Mouse (Mus musculus) liver, embryonic 13.5 days (tissue): ENCODE measurements around the gene Nckap5l. TPM values are rescaled to one million over a fixed set of nuclear protein-coding genes. Genes with fewer than 3 reads are reported as not detected.

Source experiments
- ATAC-seq: fragments of 200-750 bp; cut with Nextera tagmentation; 2 replicates; pipeline ENCODE4 v1.8.0; 2017; ENCODE audit warnings: low read depth, mild to moderate bottlenecking, moderate number of reproducible peaks, moderate library complexity
- DNase-seq: peaks from one replicate; pipeline ENCODE4 v3.0.0; 2022
- H3K27ac ChIP-seq: fragments of 300-500 bp; sonication (generic); 2 replicates; pipeline ENCODE4 v1.5.1; 2015; ENCODE audit warnings: moderate library complexity, mild to moderate bottlenecking, inconsistent platforms
- H3K27me3 ChIP-seq: fragments of 300-500 bp; sonication (generic); 2 replicates; pipeline ENCODE4 v1.6.1; 2015; ENCODE audit warnings: mild to moderate bottlenecking, inconsistent platforms
- H3K36me3 ChIP-seq: fragments of 300-500 bp; sonication (generic); 2 replicates; pipeline ENCODE4 v1.6.1; 2015; ENCODE audit warnings: mild to moderate bottlenecking, inconsistent platforms
- H3K4me1 ChIP-seq: fragments of 300-500 bp; sonication (generic); replicated peaks from 2 replicates; pipeline ENCODE4 v1.6.1; 2015; ENCODE audit warnings: inconsistent platforms
- H3K4me2 ChIP-seq: fragments of 300-500 bp; sonication (generic); 2 replicates; pipeline ENCODE4 v1.6.1; 2015; ENCODE audit warnings: inconsistent platforms, mild to moderate bottlenecking, moderate library complexity
- H3K4me3 ChIP-seq: fragments of 300-500 bp; sonication (generic); replicated peaks from 2 replicates; pipeline ENCODE4 v1.5.1; 2015; ENCODE audit warnings: mild to moderate bottlenecking, inconsistent platforms
- H3K9ac ChIP-seq: fragments of 300-500 bp; sonication (generic); 2 replicates; pipeline ENCODE4 v1.6.1; 2015; ENCODE audit warnings: mild to moderate bottlenecking, inconsistent platforms
- H3K9me3 ChIP-seq: fragments of 300-500 bp; sonication (generic); replicated peaks from 2 replicates; pipeline ENCODE4 v1.6.1; 2016; ENCODE audit warnings: inconsistent platforms
- WGBS: fragments of 180-500 bp; shearing (Covaris S2); methylation state at CpG from one replicate; pipeline ENCODE4 v1.1.7; 2015; ENCODE audit not compliant: insufficient replicate concordance; 5-methylcytosine and 5-hydroxymethylcytosine counted together
- polyA plus RNA-seq: library from polyadenylated mRNA; unstranded; fragments of >200 nt; fragmentation: Nextera tagmentation; extraction: Ambion mirVana; gene quantifications from 2 replicates; pipeline ENCODE4 v1.2.1, GENCODE M21; 2015

The Nckap5l gene
- polyA plus RNA-seq, 1 experiment from 2014 or later: 0.85 TPM

GRCm38 (mm10) chr15:99372761-99373160 lies 84.8 kb downstream of the Nckap5l start:
- peaks cover 40% of the 10 kb centered on the region for H3K27me3 ChIP-seq
- H3K9ac ChIP-seq: no peak overlapping the region
- H3K9me3 ChIP-seq: no peaks in the 10 kb centered on the region
- WGBS: 63% methylated on average over 9 of the region's 9 CpGs
- no peaks in the 10 kb centered on the region for H3K36me3 ChIP-seq
- H3K4me3 ChIP-seq: no peak overlapping the region
- no peak overlapping the region for H3K27ac ChIP-seq
- no peak overlapping the region for H3K4me2 ChIP-seq
- DNase-seq (no peak), ATAC-seq (no peak)
- peaks cover 25% of the 10 kb centered on the region for H3K4me1 ChIP-seq

Other genes starting within 250 kb of the Nckap5l start
- 0.05 and 0.06 TPM in 2 replicates for gene Kcnh3, start 232.9 kb downstream of the Nckap5l start, polyA plus RNA-seq
- gene Mcrs1, start 205.8 kb downstream of the Nckap5l start, polyA plus RNA-seq: 59.0 and 59.2 TPM in 2 replicates
- gene Prpf40b, start 162.7 kb downstream of the Nckap5l start, polyA plus RNA-seq: 8.2 and 8.9 TPM in 2 replicates
- 0.06 TPM in 1 of 2 replicates, not detected in the other for gene Fam186b, start 161.9 kb downstream of the Nckap5l start, polyA plus RNA-seq
- 3.4 and 3.7 TPM in 2 replicates for gene Fmnl3, start 87.3 kb downstream of the Nckap5l start, polyA plus RNA-seq
- 188 and 210 TPM in 2 replicates for gene Tmbim6, start 64.9 kb downstream of the Nckap5l start, polyA plus RNA-seq
- gene Bcdin3d, start 17.0 kb upstream of the Nckap5l start, polyA plus RNA-seq: 7.3 and 7.4 TPM in 2 replicates
- gene Faim2, start 70.4 kb upstream of the Nckap5l start, polyA plus RNA-seq: 0.06 and 0.16 TPM in 2 replicates
- not detected in 2 replicates for gene Aqp2, start 121.3 kb upstream of the Nckap5l start, polyA plus RNA-seq
- gene Aqp5, start 133.0 kb upstream of the Nckap5l start, polyA plus RNA-seq: 0.08 and 0.24 TPM in 2 replicates
- not detected in 2 replicates for gene Aqp6, start 143.7 kb upstream of the Nckap5l start, polyA plus RNA-seq
- gene Racgap1, start 193.9 kb upstream of the Nckap5l start, polyA plus RNA-seq: 69.2 and 80.8 TPM in 2 replicates
- 0.53 and 0.57 TPM in 2 replicates for gene Asic1, start 212.6 kb upstream of the Nckap5l start, polyA plus RNA-seq
- gene Smarcd1, start 244.4 kb upstream of the Nckap5l start, polyA plus RNA-seq: 7.1 TPM in 2 replicates
- not detected in 2 replicates for gene Gm17349, start 247.7 kb upstream of the Nckap5l start, polyA plus RNA-seq